Mouse (Mus musculus) embryonic facial prominence, embryonic 11.5 days (tissue): ENCODE results near the gene Znrf4. TPM values are rescaled to one million over a fixed set of nuclear protein-coding genes. Genes with fewer than 3 reads are reported as not detected.

Source experiments
- ATAC-seq: fragments of 200-750 bp; cut with Nextera tagmentation; replicated peaks from 2 replicates; pipeline ENCODE4 v1.8.0; 2017; ENCODE audit warnings: low read depth; ENCODE audit not compliant: insufficient number of reproducible peaks, low FRiP score, low TSS enrichment
- DNase-seq: peaks from one replicate; pipeline ENCODE4 v3.0.0-alpha.2; 2015; ENCODE audit warnings: low spot score
- H3K27ac ChIP-seq: fragments of 300-500 bp; sonication (generic); replicated peaks from 2 replicates; pipeline ENCODE4 v1.5.1; 2014; ENCODE audit warnings: mild to moderate bottlenecking, low read depth, low read length, control low read depth
- H3K27me3 ChIP-seq: fragments of 300-500 bp; sonication (generic); 2 replicates; pipeline ENCODE4 v1.6.1; 2014; ENCODE audit warnings: mild to moderate bottlenecking, low read length, moderate library complexity, mixed read lengths; ENCODE audit not compliant: control insufficient read depth, insufficient read depth
- H3K36me3 ChIP-seq: fragments of 300-500 bp; sonication (generic); replicated peaks from 2 replicates; pipeline ENCODE4 v1.6.1; 2014; ENCODE audit warnings: low read depth, mild to moderate bottlenecking, low read length, moderate library complexity, mixed read lengths; ENCODE audit not compliant: control insufficient read depth, insufficient read depth
- H3K4me1 ChIP-seq: fragments of 300-500 bp; sonication (generic); 2 replicates; pipeline ENCODE4 v1.6.1; 2014; ENCODE audit warnings: low read length, mixed read lengths; ENCODE audit not compliant: control insufficient read depth, insufficient read depth
- H3K4me2 ChIP-seq: fragments of 300-500 bp; sonication (generic); 2 replicates; pipeline ENCODE4 v1.6.1; 2014; ENCODE audit warnings: low read depth, mild to moderate bottlenecking, control low read depth, low read length, moderate library complexity
- H3K4me3 ChIP-seq: fragments of 300-500 bp; sonication (generic); 2 replicates; pipeline ENCODE4 v1.5.1; 2014; ENCODE audit warnings: low read depth, low read length, control low read depth
- H3K9ac ChIP-seq: fragments of 300-500 bp; sonication (generic); replicated peaks from 2 replicates; pipeline ENCODE4 v1.6.1; 2014; ENCODE audit warnings: mild to moderate bottlenecking, control low read depth, low read length
- H3K9me3 ChIP-seq: fragments of 300-500 bp; sonication (generic); replicated peaks from 2 replicates; pipeline ENCODE4 v1.6.1; 2016; ENCODE audit warnings: mild to moderate bottlenecking, low read length, inconsistent platforms, mixed read lengths; ENCODE audit not compliant: control insufficient read depth
- WGBS: fragments of 180-500 bp; shearing (Covaris S2); extraction: QIAGEN DNeasy Blood & Tissue Kit; methylation state at CpG from one replicate; pipeline ENCODE4 v1.1.7; 2014; 5-methylcytosine and 5-hydroxymethylcytosine counted together
- polyA plus RNA-seq: library from polyadenylated mRNA; unstranded; fragments of >200 nt; fragmentation: Nextera tagmentation; extraction: Ambion mirVana; gene quantifications from 2 replicates; pipeline ENCODE4 v1.2.1, GENCODE M21; 2014

Gene Znrf4
- polyA plus RNA-seq, 1 experiment from 2014 or later = not detected

DNA sequence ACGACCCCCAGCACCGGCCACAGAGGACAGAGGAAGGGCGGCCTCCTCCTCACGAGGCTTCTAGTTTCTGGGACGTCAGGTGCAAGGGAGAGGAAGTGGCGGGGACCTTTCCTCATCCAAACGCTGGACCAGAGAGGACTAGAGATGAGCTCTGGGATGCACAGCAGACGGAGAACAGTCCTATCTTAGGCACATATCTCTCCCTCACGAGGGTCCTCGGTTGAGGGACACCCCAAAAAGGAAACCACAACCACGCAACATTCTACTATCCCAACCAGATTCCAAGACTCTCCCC is 38.7 kb downstream of the Znrf4 start:
- Histone ChIP-seq H3K36me3 (no peaks in the 10 kb centered on the region), H3K4me1 (peaks cover 30% of the 10 kb centered on the region), H3K27me3 (peaks cover 22% of the 10 kb centered on the region), H3K4me2 (peak overlapping the region; percentile 99), H3K9me3 (no peaks in the 10 kb centered on the region), H3K9ac (no peak overlapping the region; the same call in 1 of the 2 replicates), H3K4me3 (peak overlapping the region; percentile 83), H3K27ac (no peak overlapping the region)
- ATAC-seq (no peak), DNase-seq (no peak)
- 5% methylated on average over 11 of the region's 11 CpGs for WGBS

- no peak overlapping the region for H3K27ac ChIP-seq
- H3K9me3 ChIP-seq = no peaks in the 10 kb centered on the region
- peak overlapping the region; percentile 14 for H3K4me3 ChIP-seq
- ATAC-seq (no peak), DNase-seq (peak; percentile 61)
- H3K36me3 ChIP-seq = no peaks in the 10 kb centered on the region
- peaks cover 22% of the 10 kb centered on the region for H3K27me3 ChIP-seq
- 0 out of 2 replicates have a peak overlapping the region, but pooled peaks have one; percentile 2 for H3K9ac ChIP-seq
- H3K4me2 ChIP-seq = peak overlapping the region; percentile 99
- under 1% methylated on average over 50 of the region's 50 CpGs for WGBS
- peaks cover 30% of the 10 kb centered on the region for H3K4me1 ChIP-seq
Measured at GRCm38 (mm10) chr17:56472733-56473610, 39.3 kb downstream of the Znrf4 start.

- Histone ChIP-seq H3K4me1 (peaks cover 32% of the 10 kb centered on the region), H3K27ac (no peak overlapping the region), H3K4me3 (no peak overlapping the region), H3K4me2 (no peak overlapping the region), H3K36me3 (no peaks in the 10 kb centered on the region), H3K9me3 (no peaks in the 10 kb centered on the region), H3K27me3 (peaks cover 22% of the 10 kb centered on the region), H3K9ac (no peak overlapping the region)
- no peak for ATAC-seq
- no peak for DNase-seq
- WGBS = 6% methylated on average over 16 of the region's 16 CpGs
Measured at GRCm38 (mm10) chr17:56472121-56472520, 40.1 kb downstream of the Znrf4 start.

DNA sequence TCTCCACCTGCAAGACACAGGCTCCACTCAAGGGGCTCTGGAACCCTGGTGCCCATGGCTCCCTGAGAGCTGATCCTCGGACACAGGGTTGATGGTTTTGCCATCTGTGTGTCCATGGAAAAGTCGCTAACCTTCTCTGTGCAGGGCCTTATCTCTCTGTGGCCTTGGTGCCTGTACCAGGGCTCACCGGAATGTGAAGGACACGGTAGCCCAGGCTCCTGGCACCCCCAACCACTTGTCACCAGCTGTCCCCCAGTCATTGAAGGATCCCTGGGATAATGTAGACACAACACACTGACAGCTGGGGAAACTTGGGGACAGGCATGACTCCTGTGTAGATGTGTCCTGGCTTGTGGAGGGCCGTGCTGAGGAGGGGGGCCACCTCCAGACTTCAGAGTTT is 41.1 kb downstream of the Znrf4 start:
- DNase-seq (no peak), ATAC-seq (no peak)
- Histone ChIP-seq H3K4me1 (peaks cover 32% of the 10 kb centered on the region), H3K9me3 (no peaks in the 10 kb centered on the region), H3K36me3 (no peaks in the 10 kb centered on the region), H3K4me3 (no peak overlapping the region), H3K27me3 (peaks cover 22% of the 10 kb centered on the region), H3K9ac (no peak overlapping the region), H3K4me2 (no peak overlapping the region), H3K27ac (no peak overlapping the region)
- WGBS = 78% methylated on average over 5 of the region's 5 CpGs

GRCm38 (mm10) chr17:56470571-56470970 is 41.7 kb downstream of the Znrf4 start:
- ATAC-seq = no peak
- peaks cover 22% of the 10 kb centered on the region for H3K27me3 ChIP-seq
- H3K9ac ChIP-seq = no peak overlapping the region

DNA sequence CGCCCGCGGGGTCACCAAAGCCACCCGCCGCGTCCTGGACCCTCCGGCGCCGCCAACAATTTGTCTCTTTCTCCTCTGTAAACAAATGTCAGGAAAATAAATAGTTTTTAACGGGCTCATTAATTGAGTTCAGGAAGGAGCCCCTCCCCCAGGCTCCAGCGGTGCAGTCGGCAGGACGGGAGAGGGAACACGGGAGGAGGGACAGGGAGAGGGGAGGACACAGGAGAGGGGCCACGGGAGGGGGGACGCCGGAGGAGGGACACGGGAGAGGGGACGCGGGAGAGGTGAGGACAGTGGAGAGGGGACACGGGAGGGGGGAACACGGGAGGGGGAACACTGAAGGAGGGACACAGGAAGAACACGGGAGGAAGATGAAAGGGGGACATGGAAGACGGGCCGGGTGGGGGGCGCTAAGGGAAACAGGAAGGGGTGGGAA is 42.2 kb downstream of the Znrf4 start:
- Histone ChIP-seq H3K4me1 (peaks cover 32% of the 10 kb centered on the region), H3K27ac (no peak overlapping the region), H3K9ac (0 out of 2 replicates have a peak overlapping the region, but pooled peaks have one; percentile 9), H3K27me3 (peaks cover 22% of the 10 kb centered on the region), H3K36me3 (no peaks in the 10 kb centered on the region), H3K4me3 (peak overlapping the region; percentile 17), H3K4me2 (peak overlapping the region; percentile 40), H3K9me3 (no peaks in the 10 kb centered on the region)
- ATAC-seq = no peak
- 2% methylated on average over 25 of the region's 26 CpGs for WGBS
- no peak for DNase-seq

More at GRCm38 (mm10) chr17:56470571-56470970, 41.7 kb downstream of the Znrf4 start:
- Histone ChIP-seq H3K4me2 (peak overlapping the region; percentile 40), H3K27ac (no peak overlapping the region), H3K36me3 (no peaks in the 10 kb centered on the region), H3K4me3 (no peak overlapping the region), H3K4me1 (peaks cover 32% of the 10 kb centered on the region), H3K9me3 (no peaks in the 10 kb centered on the region)
- WGBS = 13% methylated on average over 10 of the region's 10 CpGs
- no peak for DNase-seq

DNA sequence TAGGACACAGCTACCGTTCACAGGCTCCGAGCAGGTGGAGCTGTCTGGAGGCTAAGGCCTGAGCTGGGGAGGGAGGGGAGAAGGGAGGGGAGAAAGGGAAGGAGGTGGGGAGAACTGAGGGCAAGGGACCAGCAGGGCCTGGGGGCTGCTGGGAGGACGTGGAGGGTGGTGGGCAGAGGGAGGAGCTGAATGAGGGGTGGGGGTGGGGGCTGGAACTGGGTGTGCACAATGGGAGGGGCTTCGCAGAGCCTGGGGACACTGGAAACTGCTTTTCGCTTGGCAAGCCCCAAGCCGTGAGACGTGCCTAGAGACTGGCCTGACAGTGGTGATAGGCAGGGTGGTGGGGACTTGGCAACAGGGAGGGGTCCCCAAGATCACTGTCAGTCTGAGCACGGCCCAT is 43.0 kb downstream of the Znrf4 start:
- Histone ChIP-seq H3K4me1 (peaks cover 28% of the 10 kb centered on the region), H3K27me3 (peaks cover 21% of the 10 kb centered on the region), H3K9ac (no peak overlapping the region), H3K9me3 (no peaks in the 10 kb centered on the region), H3K27ac (no peak overlapping the region), H3K36me3 (no peaks in the 10 kb centered on the region), H3K4me3 (no peak overlapping the region), H3K4me2 (no peak overlapping the region)
- DNase-seq = no peak
- no peak for ATAC-seq
- 29% methylated on average over 8 of the region's 8 CpGs for WGBS

DNA sequence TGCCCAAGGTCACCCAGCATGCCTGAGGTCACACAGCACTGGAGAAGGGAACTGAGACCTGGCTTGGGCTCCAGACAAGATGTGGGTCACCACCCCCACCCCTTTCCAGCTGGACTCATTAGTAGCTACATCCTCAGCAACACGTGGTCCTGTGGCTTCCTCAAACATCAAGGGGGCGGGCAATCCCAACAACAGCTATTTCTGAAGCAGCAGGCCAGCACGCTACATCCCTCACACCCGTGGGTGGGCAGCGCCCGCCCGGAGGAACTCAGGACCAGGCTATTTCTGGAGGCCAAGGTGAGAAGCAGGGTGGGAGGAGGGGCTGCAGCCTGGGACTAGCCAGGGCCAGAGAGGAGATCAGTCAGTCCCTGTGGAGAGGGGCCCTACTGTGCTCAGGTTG is 43.4 kb downstream of the Znrf4 start:
- Histone ChIP-seq H3K27me3 (peaks cover 17% of the 10 kb centered on the region), H3K4me2 (no peak overlapping the region), H3K36me3 (no peaks in the 10 kb centered on the region), H3K4me3 (no peak overlapping the region), H3K4me1 (peaks cover 24% of the 10 kb centered on the region), H3K9me3 (no peaks in the 10 kb centered on the region), H3K27ac (no peak overlapping the region), H3K9ac (no peak overlapping the region)
- WGBS = 72% methylated on average over 7 of the region's 7 CpGs
- DNase-seq = no peak
- no peak for ATAC-seq
